Comparison of ENCODE assay signal across 8 mouse cellular contexts in the genomic region with DNA sequence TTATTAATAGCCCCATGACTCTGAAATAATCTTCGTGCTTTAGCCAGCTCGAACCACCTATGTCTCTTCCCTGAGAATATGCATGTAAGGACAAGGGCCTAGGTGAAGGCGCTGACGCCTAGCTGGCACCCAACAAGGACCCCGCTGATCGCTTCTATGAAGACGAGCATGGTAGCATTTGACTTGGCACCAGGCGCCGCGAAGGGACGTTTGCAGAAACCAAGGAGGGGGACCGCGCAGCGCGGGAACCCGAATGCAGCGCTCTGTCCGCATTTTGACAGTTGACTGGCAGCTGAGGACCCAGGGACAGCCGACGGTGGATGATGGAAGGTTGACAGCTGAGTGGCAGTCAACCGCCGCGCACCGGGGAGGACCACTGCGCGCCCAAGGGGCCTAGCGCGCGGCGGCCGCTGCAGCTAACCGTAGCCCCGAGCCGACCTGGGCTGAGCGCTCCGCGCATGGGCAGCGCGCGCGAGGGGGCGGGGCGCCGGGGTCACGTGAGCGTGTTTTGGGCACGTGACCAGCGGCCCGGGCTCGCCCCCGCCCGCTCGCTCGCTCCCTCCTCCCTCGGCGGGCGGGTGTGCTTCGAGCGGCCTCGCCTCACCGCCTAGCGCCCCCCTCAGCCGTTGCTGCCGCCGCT. TPM values are rescaled to one million over a fixed set of nuclear protein-coding genes. Genes with fewer than 3 reads are reported as not detected.
DNase-seq lines count a peak whose midpoint lies in the region; ATAC-seq and TF ChIP-seq lines count a peak whose summit lies in the region.

A gene (plus strand): TSS at position 561 of the 640 bp plus-strand sequence.

- TF ChIP-seq CTCF in cortical plate, adult 2 months (IDR thresholded peaks at IDR 0.05; ENCODE audit: extremely low read depth, insufficient read depth, low read length) = no peak

- peak; percentile 78 for ATAC-seq in activated CD4-positive, CD25-positive, alpha-beta regulatory T cell, adult 4 months
- peak; percentile 59 for ATAC-seq in megakaryocyte progenitor cell, adult 5-6 weeks (replicated peaks; ENCODE audit: poor library complexity)

- H3K4me3 ChIP-seq in cortical plate, adult 2 months (ENCODE audit: insufficient read depth, low read length) = peak within 1 kb of the TSS; percentile 85

- H3K27ac ChIP-seq in cortical plate, adult 2 months (ENCODE audit: insufficient read depth, low read length) = peak within 1 kb of the TSS; percentile 94

- peaks cover 9% of the 10 kb centered on the region; the same call in 1 of the 2 replicates for H3K4me1 ChIP-seq in cortical plate, adult 2 months (ENCODE audit: control insufficient read depth, insufficient read depth, low read length)

- peak; percentile 79 for TF ChIP-seq POLR2A in cortical plate, adult 2 months (IDR thresholded peaks at IDR 0.05; ENCODE audit: extremely low read depth, insufficient read depth, low read length)

- peak; percentile 98 for DNase-seq in gastrocnemius, postnatal 10 days
- DNase-seq in induced T-regulatory cell, adult 2 months (ENCODE audit: low read depth) = peak; percentile 96
- peak; percentile 56 to 90 for DNase-seq in left cerebral cortex, adult 9 months (ENCODE audit: low spot score in 2 of 2)
- DNase-seq in right cerebral cortex, postnatal 14 days = peak; percentile 97
- DNase-seq in urinary bladder, postnatal 36 days (ENCODE audit: low spot score in 2 of 2) = peak; percentile 92

RNA-seq across cellular contexts. Expression of the gene that starts here (rescaled TPM):
- 10 to 100 TPM; 12.2 to 13.3 TPM for polyA plus RNA-seq in activated CD4-positive, CD25-positive, alpha-beta regulatory T cell, adult 4 months (2017; shearing (Covaris generic))
- polyA plus RNA-seq in cortical plate, adult 2 months (2012; rRNA removed) = 66.4 and 68.5 TPM in 2 replicates
- 10 to 100 TPM; 39.9 to 44.5 TPM for total RNA-seq in gastrocnemius, postnatal 10 days (2021)
- 32.0 and 40.2 TPM in 2 replicates for total RNA-seq in megakaryocyte progenitor cell, adult 5-6 weeks (2015)
- total RNA-seq in megakaryocyte progenitor cell, adult 5-6 weeks (2017) = 23.4 and 28.6 TPM in 2 replicates

Comparison
In these comparisons a context has a peak if more than half of its experiments do, and no peak if none do; other contexts are left out.
1. Peak in every context shown above with its lines: DNase-seq, ATAC-seq, H3K4me3 ChIP-seq and H3K27ac ChIP-seq.